Mouse (Mus musculus) liver, embryonic 14.5 days (tissue): Measurements from ENCODE around the gene Uba6.

Source experiments
- CTCF ChIP-seq: IDR thresholded peaks from 2 replicates; pipeline ENCODE4 v1.5.1; 2016; ENCODE audit warnings: antibody characterized with exemption, low read depth, control low read depth
- EP300 ChIP-seq: IDR thresholded peaks from 2 replicates; pipeline ENCODE4 v1.6.1; 2016; ENCODE audit warnings: antibody characterized with exemption, low read depth

GRCm38 (mm10) chr5:86063501-86063900, 109.1 kb downstream of the Uba6 start:
- TF ChIP-seq CTCF (no peak), EP300 (no peak)
